Mouse (Mus musculus) G1E (cell line): Measurements from ENCODE around the gene Pik3cg. TPM values are rescaled to one million over a fixed set of nuclear protein-coding genes. Genes with fewer than 3 reads are reported as not detected.
A peak's percentile ranks its signal among the peaks of the same experiment; 100 is the strongest.

Experiments
- ATAC-seq: 2 replicates; pipeline ENCODE4 v1.8.0; 2016; ENCODE audit warnings: mild to moderate bottlenecking; ENCODE audit not compliant: insufficient number of reproducible peaks, poor library complexity, low FRiP score, severe bottlenecking; ENCODE audit errors: extremely low read depth
- DNase-seq: peaks from one replicate; pipeline ENCODE4 v3.0.0; 2012; ENCODE audit warnings: low spot score
- H3K27me3 ChIP-seq: 2 replicates; pipeline ENCODE4 v1.6.1; 2012; ENCODE audit warnings: mild to moderate bottlenecking, low read length, inconsistent platforms; ENCODE audit not compliant: insufficient read depth
- H3K36me3 ChIP-seq: replicated peaks from 2 replicates; pipeline ENCODE3; 2012; ENCODE audit warnings: mild to moderate bottlenecking, inconsistent platforms
- H3K4me1 ChIP-seq: 2 replicates; pipeline ENCODE4 v1.6.1; 2012; ENCODE audit warnings: low read depth, low read length, inconsistent platforms, mixed read lengths; ENCODE audit not compliant: insufficient read depth
- H3K4me3 ChIP-seq: 2 replicates; pipeline ENCODE4 v1.5.1; 2012; ENCODE audit warnings: low read depth, mild to moderate bottlenecking, inconsistent platforms, low read length, moderate library complexity, mixed read lengths
- H3K9me3 ChIP-seq: replicated peaks from 2 replicates; pipeline ENCODE4 v1.6.1; 2012; ENCODE audit warnings: inconsistent platforms
- CTCF ChIP-seq: IDR thresholded peaks from 2 replicates; pipeline ENCODE4 v1.5.1; 2012; ENCODE audit warnings: low read depth, low read length, inconsistent platforms, mixed read lengths
- GATA1 ChIP-seq: IDR thresholded peaks from 2 replicates; pipeline ENCODE4 v1.6.1; 2012; ENCODE audit warnings: borderline replicate concordance, low read length, inconsistent platforms, mixed read lengths
- GATA2 ChIP-seq: IDR thresholded peaks from 2 replicates; pipeline ENCODE4 v1.6.1; 2012; ENCODE audit warnings: low read depth, low read length, inconsistent platforms, borderline replicate concordance
- POLR2AphosphoS5 ChIP-seq: IDR thresholded peaks from 2 replicates; pipeline ENCODE4 v1.6.1; 2012; ENCODE audit warnings: low read depth, low read length, inconsistent platforms; ENCODE audit not compliant: insufficient replicate concordance
- TAL1 ChIP-seq: conservative IDR thresholded peaks from 2 replicates; pipeline ENCODE4 v1.6.1; 2012; ENCODE audit warnings: low read depth, low read length, inconsistent platforms, mixed read lengths
- polyA plus RNA-seq: library from polyadenylated mRNA; stranded (reverse); fragments of >175 nt; gene quantifications from 2 replicates; pipeline ENCODE4 v1.2.3, GENCODE M21; 2012
- total RNA-seq, 2 experiments: library from RNA; stranded (forward) in 1 of 2; stranded (reverse) in 1 of 2; fragments of 200-1000 nt in 1 of 2; fragments of >200 nt in 1 of 2; fragmentation: Nextera tagmentation in 1 of 2; gene quantifications; 2 replicates each; pipeline ENCODE4 v1.2.3; 2014 to 2017

Pik3cg gene
- total and polyA plus RNA-seq, 3 experiments: 4.0 to 56.2 (median 42.4) TPM

DNA sequence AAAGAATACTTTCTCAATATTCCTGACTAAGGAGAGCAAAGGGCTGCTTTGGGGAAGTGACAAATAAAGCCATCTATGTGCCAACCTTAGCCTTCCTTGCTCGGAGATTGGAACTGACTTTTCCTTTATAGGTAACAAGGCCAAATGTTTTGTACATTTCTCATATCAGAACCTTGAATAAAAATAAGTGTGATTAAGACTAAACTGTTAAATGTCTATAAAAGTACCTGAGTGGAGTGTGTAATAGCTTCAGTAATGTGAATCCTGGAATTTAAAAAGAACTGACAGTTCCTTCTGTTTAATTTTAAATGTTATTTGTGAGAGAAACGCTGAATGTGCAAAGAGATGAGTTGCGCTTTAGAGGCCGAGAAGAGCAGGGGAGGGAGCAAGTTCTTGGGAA is 13.5 kb downstream of the Pik3cg start:
- H3K4me3 ChIP-seq: no peak overlapping the region
- TF ChIP-seq TAL1 (no peak), GATA2 (no peak), CTCF (no peak), GATA1 (no peak), POLR2AphosphoS5 (no peak)
- H3K9me3 ChIP-seq: no peaks in the 10 kb centered on the region
- H3K36me3 ChIP-seq: peaks cover 4% of the 10 kb centered on the region
- no peak for ATAC-seq
- H3K4me1 ChIP-seq: peaks cover 8% of the 10 kb centered on the region
- DNase-seq: no peak
- H3K27me3 ChIP-seq: peaks cover 26% of the 10 kb centered on the region

DNA sequence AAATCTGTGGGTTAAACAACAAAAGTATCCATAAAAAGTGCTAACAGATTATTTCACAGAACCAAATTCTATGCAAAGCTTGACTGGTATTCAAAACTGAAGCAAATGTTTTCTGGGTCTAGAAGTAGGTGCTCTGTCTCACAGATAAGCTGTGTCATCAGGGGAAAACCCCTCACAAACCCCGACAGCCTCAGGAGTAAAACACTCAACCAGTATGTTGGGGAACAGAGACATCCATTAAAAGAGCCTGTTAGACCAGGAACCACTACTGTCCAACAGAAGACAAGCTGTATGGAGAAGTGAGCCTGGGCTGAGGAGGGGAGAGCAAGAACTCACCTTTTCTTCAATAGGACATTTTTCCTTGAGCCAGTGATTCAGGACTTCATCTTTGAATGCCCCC is 14.1 kb downstream of the Pik3cg start:
- Histone ChIP-seq H3K4me3 (no peak overlapping the region), H3K4me1 (peaks cover 3% of the 10 kb centered on the region)
- TF ChIP-seq GATA2: no peak

DNA sequence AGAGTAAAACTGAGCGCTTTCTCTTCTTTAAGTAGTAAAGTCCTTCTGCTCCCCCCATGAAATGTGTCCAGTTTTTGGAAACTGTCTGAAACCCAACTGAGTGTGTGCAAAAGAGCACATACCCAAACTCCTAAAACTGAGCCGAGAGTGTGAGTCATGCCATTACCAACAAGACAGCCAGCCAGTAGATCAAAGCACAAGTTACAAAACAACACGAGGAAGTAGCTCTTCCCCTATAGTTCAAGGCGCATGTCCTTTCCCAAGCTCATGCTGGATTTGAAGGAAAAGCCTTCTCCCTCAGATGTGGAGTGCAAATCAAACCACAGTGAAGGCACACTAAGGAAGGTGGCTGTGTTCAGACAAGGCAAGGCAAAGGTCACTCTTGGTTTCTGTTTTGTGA is 17.5 kb downstream of the Pik3cg start:
- Histone ChIP-seq H3K27me3 (peaks cover 30% of the 10 kb centered on the region), H3K4me1 (peaks cover 18% of the 10 kb centered on the region), H3K4me3 (no peak overlapping the region), H3K9me3 (no peaks in the 10 kb centered on the region), H3K36me3 (peaks cover 4% of the 10 kb centered on the region)
- ATAC-seq: no peak
- DNase-seq: no peak
- TF ChIP-seq POLR2AphosphoS5: no peak
- no peak for TF ChIP-seq GATA2
- TF ChIP-seq TAL1: no peak

More for the DNA sequence above, 14.1 kb downstream of the Pik3cg start:
- DNase-seq (no peak), ATAC-seq (no peak)
- peaks cover 4% of the 10 kb centered on the region for H3K36me3 ChIP-seq
- no peaks in the 10 kb centered on the region for H3K9me3 ChIP-seq
- H3K27me3 ChIP-seq: peaks cover 26% of the 10 kb centered on the region

DNA sequence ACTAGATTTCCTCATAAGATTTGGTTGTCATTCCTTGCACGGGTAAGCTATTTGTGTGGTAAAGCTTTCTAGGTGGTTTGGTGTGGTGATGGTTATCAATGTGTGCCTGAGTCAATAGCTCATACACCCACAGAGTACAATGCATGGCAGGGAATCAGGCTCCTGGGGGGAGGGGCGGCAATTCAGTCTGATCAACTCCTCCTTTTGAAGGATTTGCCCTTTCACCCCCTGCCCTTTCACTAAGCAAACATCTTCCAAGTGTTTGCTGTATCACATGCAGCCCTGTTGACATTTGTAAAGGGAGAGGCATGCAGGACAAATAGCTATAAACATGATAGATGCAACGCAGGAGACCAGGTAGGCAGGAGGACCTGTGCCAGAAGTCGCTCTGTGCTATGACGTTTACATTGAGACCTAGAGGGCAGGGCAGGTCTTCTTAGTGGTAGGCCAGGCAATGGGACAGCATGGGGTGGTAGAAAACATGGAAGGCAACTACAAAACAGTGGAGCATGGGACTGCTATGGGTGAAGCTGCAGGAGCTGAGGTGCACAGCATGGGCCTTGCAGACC is 20.7 kb downstream of the Pik3cg start:
- H3K27me3 ChIP-seq: peaks cover 23% of the 10 kb centered on the region
- no peaks in the 10 kb centered on the region for H3K36me3 ChIP-seq
- TF ChIP-seq TAL1: no peak
- TF ChIP-seq GATA1: no peak
- no peak for TF ChIP-seq POLR2AphosphoS5
- TF ChIP-seq CTCF: no peak
- no peak for TF ChIP-seq GATA2
- no peak overlapping the region for H3K4me3 ChIP-seq
- DNase-seq (no peak), ATAC-seq (no peak)
- H3K9me3 ChIP-seq: no peaks in the 10 kb centered on the region
- peaks cover 18% of the 10 kb centered on the region for H3K4me1 ChIP-seq

DNA sequence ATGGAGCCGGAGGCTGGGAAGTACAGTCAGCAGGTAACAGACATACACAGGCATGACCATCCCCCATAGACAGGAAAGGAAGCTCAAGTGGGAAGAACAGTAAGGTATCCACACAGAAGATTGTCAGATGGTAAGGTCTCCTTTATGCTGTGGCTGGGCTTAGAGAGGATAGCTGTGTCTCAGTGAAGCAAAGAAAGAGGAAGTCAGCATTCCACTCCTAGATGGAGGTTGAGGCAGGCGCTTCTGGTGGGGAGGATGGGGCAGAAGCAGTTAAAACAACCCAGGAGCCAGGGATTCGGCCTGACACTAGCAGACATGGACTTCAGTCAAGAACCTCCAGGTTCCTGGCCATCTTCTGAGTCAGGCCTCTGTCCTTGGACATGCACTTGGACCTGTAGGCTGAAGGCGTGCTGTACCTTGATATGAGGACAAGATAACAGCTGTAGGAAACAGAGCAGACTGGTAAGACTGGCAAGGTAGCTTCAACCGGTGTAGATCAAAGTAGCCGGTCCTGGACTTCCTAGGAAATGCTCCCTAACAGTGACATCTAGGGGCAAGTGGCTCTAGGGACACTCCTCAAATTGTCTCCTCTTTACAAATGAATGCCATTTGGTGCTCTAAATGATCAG is 21.7 kb downstream of the Pik3cg start:
- ATAC-seq (peak; percentile 48), DNase-seq (peak; percentile 10)
- Histone ChIP-seq H3K4me1 (peaks cover 18% of the 10 kb centered on the region), H3K27me3 (peaks cover 24% of the 10 kb centered on the region), H3K9me3 (no peaks in the 10 kb centered on the region), H3K4me3 (no peak overlapping the region), H3K36me3 (no peaks in the 10 kb centered on the region)
- no peak for TF ChIP-seq TAL1
- no peak for TF ChIP-seq CTCF
- TF ChIP-seq GATA2: no peak
- no peak for TF ChIP-seq GATA1
- TF ChIP-seq POLR2AphosphoS5: no peak

DNA sequence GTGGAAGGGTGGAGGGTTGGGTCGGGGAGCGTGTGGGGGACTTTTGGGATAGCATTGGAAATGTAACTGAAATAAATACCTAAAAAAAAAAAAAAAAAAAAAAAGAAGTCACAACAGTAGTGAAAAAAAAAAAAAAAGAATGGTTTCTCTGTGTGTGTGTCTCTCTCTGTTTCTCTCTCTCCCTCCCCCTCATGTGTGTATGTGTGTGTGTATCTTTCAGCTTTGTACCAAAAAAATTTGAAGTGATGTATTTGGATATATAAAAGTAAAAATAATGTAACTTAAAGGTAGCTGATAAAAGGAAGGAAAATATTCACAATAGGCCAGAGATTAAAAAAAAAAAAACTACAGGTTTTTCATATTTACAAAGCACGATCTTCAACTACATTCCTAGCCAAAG is 23.6 kb downstream of the Pik3cg start:
- no peaks in the 10 kb centered on the region for H3K36me3 ChIP-seq

DNA sequence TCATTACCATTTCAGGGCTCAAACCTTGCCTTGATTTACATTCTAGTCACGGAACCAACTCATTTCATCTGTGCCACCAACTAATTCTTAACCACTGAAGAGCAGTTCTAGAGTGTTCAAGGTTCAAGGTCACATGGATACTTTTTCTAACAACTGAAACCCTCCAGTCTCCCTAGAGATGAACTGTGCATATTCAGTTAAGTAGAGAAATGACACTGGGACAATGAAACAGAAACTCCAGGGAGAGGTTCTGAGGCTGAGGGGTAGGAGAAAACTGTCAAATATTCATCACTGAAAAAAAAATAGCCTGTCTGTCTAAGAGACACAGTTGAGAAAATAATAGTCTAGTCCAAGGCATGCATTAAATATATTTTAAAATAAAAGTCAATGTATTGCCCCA is 24.9 kb downstream of the Pik3cg start:
- DNase-seq (no peak), ATAC-seq (no peak)
- no peak for TF ChIP-seq GATA2
- TF ChIP-seq CTCF: no peak
- TF ChIP-seq POLR2AphosphoS5: no peak
- no peak for TF ChIP-seq GATA1
- TF ChIP-seq TAL1: no peak
- no peak overlapping the region for H3K4me3 ChIP-seq
- H3K27me3 ChIP-seq: peaks cover 19% of the 10 kb centered on the region
- H3K4me1 ChIP-seq: peaks cover 18% of the 10 kb centered on the region
- H3K9me3 ChIP-seq: no peaks in the 10 kb centered on the region
- no peaks in the 10 kb centered on the region for H3K36me3 ChIP-seq

More for the DNA sequence above, 23.6 kb downstream of the Pik3cg start:
- Histone ChIP-seq H3K4me1 (peaks cover 18% of the 10 kb centered on the region), H3K4me3 (no peak overlapping the region), H3K9me3 (no peaks in the 10 kb centered on the region), H3K27me3 (peaks cover 21% of the 10 kb centered on the region)
- TF ChIP-seq GATA2: no peak
- TF ChIP-seq TAL1: no peak
- TF ChIP-seq POLR2AphosphoS5: no peak
- TF ChIP-seq CTCF: no peak
- TF ChIP-seq GATA1: no peak
- no peak for ATAC-seq
- no peak for DNase-seq
